Mouse (Mus musculus) liver, embryonic 14.5 days (tissue): ENCODE measurements at regions not wholly inside any gene's neighbourhood (a gene's known extent, or its start where the extent isn't known, plus 50 kb on each side); places are given as distances from the start of the nearest gene placed in this dataset.

Experiments
- ATAC-seq: fragments of 200-750 bp; cut with Nextera tagmentation; 2 replicates; pipeline ENCODE4 v1.8.0; 2017; ENCODE audit warnings: moderate number of reproducible peaks, mild to moderate bottlenecking, moderate library complexity; ENCODE audit not compliant: insufficient read depth
- DNase-seq, 3 experiments: peaks; one replicate each; pipeline ENCODE4 v3.0.0-alpha.2; 2012 to 2013; ENCODE audit warnings: low read depth in 3 of 3, low spot score in 3 of 3
- H3K27ac ChIP-seq: fragments of 300-500 bp; sonication (generic); 2 replicates; pipeline ENCODE4 v1.5.1; 2014; ENCODE audit warnings: moderate library complexity, mild to moderate bottlenecking, control low read depth, inconsistent platforms
- H3K27me3 ChIP-seq: fragments of 300-500 bp; sonication (generic); 2 replicates; pipeline ENCODE4 v1.6.1; 2014; ENCODE audit warnings: mild to moderate bottlenecking, low read length, moderate library complexity; ENCODE audit not compliant: control insufficient read depth, insufficient read depth
- H3K36me3 ChIP-seq: fragments of 300-500 bp; sonication (generic); replicated peaks from 2 replicates; pipeline ENCODE4 v1.6.1; 2014; ENCODE audit warnings: low read depth; ENCODE audit not compliant: control insufficient read depth, insufficient read depth
- H3K4me1 ChIP-seq, 2 experiments: fragments of 200-500 bp in 1 of 2; fragments of 300-500 bp in 1 of 2; sonication (generic) in 1 of 2; replicated peaks; 2 replicates each; pipeline ENCODE4 v1.6.1; 2012 to 2014; ENCODE audit warnings: antibody characterized with exemption in 1 of 2, inconsistent platforms in 1 of 2, low read length in 1 of 2; ENCODE audit not compliant: control insufficient read depth in 2 of 2, insufficient read depth in 2 of 2
- H3K4me2 ChIP-seq: fragments of 300-500 bp; sonication (generic); 2 replicates; pipeline ENCODE4 v1.6.1; 2014; ENCODE audit warnings: low read depth, mild to moderate bottlenecking, control low read depth, moderate library complexity
- H3K4me3 ChIP-seq, 2 experiments: fragments of 200-500 bp in 1 of 2; fragments of 300-500 bp in 1 of 2; sonication (generic) in 1 of 2; 2 replicates each; pipeline ENCODE4 v1.5.1; 2012 to 2014; ENCODE audit warnings: low read depth in 2 of 2, low read length in 2 of 2, mild to moderate bottlenecking in 2 of 2, control low read depth in 1 of 2, inconsistent platforms in 1 of 2, moderate library complexity in 1 of 2; ENCODE audit not compliant: insufficient read depth in 1 of 2
- H3K9ac ChIP-seq: fragments of 300-500 bp; sonication (generic); replicated peaks from 2 replicates; pipeline ENCODE4 v1.6.1; 2014; ENCODE audit warnings: mild to moderate bottlenecking, control low read depth, moderate library complexity
- H3K9me3 ChIP-seq: fragments of 300-500 bp; sonication (generic); 2 replicates; pipeline ENCODE4 v1.6.1; 2016; ENCODE audit warnings: low read length, mixed read lengths; ENCODE audit not compliant: control insufficient read depth
- CTCF ChIP-seq: IDR thresholded peaks from 2 replicates; pipeline ENCODE4 v1.5.1; 2016; ENCODE audit warnings: antibody characterized with exemption, low read depth, control low read depth
- EP300 ChIP-seq: IDR thresholded peaks from 2 replicates; pipeline ENCODE4 v1.6.1; 2016; ENCODE audit warnings: antibody characterized with exemption, low read depth
- WGBS: fragments of 180-500 bp; shearing (Covaris S2); extraction: QIAGEN DNeasy Blood & Tissue Kit; methylation state at CpG from one replicate; pipeline ENCODE4 v1.1.7; 2014; ENCODE audit not compliant: insufficient replicate concordance; 5-methylcytosine and 5-hydroxymethylcytosine counted together

- no peaks in the 10 kb centered on the region for H3K36me3 ChIP-seq
- no peak overlapping the region for H3K4me3 ChIP-seq
- DNase-seq, result no peak
- TF ChIP-seq CTCF, result no peak
- no peak for TF ChIP-seq EP300
- H3K4me1 ChIP-seq, result no peaks in the 10 kb centered on the region
- H3K4me2 ChIP-seq, result no peak overlapping the region
- 78% methylated on average over 6 of the region's 6 CpGs for WGBS
- no peaks in the 10 kb centered on the region for H3K9me3 ChIP-seq
- ATAC-seq, result no peak
- H3K27me3 ChIP-seq, result no peaks in the 10 kb centered on the region
- no peak overlapping the region for H3K9ac ChIP-seq
- no peak overlapping the region for H3K27ac ChIP-seq
Observed at GRCm38 (mm10) chr4:32122320-32122719, 116.3 kb upstream of the Bach2 start.

GRCm38 (mm10) chr4:32126828-32127227 lies 111.8 kb upstream of the Bach2 start:
- H3K9ac ChIP-seq, result no peak overlapping the region
- TF ChIP-seq CTCF, result no peak
- no peak for TF ChIP-seq EP300
- H3K4me2 ChIP-seq, result no peak overlapping the region
- no peaks in the 10 kb centered on the region for H3K9me3 ChIP-seq
- no peaks in the 10 kb centered on the region for H3K36me3 ChIP-seq
- 76% methylated on average over 8 of the region's 8 CpGs for WGBS
- no peak overlapping the region for H3K4me3 ChIP-seq
- no peaks in the 10 kb centered on the region for H3K4me1 ChIP-seq
- no peak for DNase-seq
- ATAC-seq, result no peak
- H3K27ac ChIP-seq, result no peak overlapping the region
- no peaks in the 10 kb centered on the region for H3K27me3 ChIP-seq

GRCm38 (mm10) chr4:32130594-32130993 lies 108.0 kb upstream of the Bach2 start:
- no peak for DNase-seq
- no peak overlapping the region for H3K9ac ChIP-seq
- H3K27me3 ChIP-seq, result no peaks in the 10 kb centered on the region
- 70% methylated on average over 12 of the region's 12 CpGs for WGBS
- ATAC-seq, result no peak
- H3K4me3 ChIP-seq, result no peak overlapping the region
- H3K9me3 ChIP-seq, result no peaks in the 10 kb centered on the region
- no peaks in the 10 kb centered on the region for H3K36me3 ChIP-seq
- TF ChIP-seq CTCF (no peak), EP300 (no peak)
- no peak overlapping the region for H3K4me2 ChIP-seq
- no peaks in the 10 kb centered on the region for H3K4me1 ChIP-seq
- no peak overlapping the region for H3K27ac ChIP-seq

GRCm38 (mm10) chr4:32131819-32132218 lies 106.8 kb upstream of the Bach2 start:
- no peaks in the 10 kb centered on the region for H3K4me1 ChIP-seq
- no peaks in the 10 kb centered on the region for H3K27me3 ChIP-seq
- DNase-seq (no peak), ATAC-seq (no peak)
- 39% methylated on average over 5 of the region's 5 CpGs for WGBS
- TF ChIP-seq CTCF (no peak), EP300 (no peak)
- H3K27ac ChIP-seq, result no peak overlapping the region
- no peaks in the 10 kb centered on the region for H3K9me3 ChIP-seq
- no peaks in the 10 kb centered on the region for H3K36me3 ChIP-seq
- H3K9ac ChIP-seq, result no peak overlapping the region
- no peak overlapping the region for H3K4me3 ChIP-seq
- H3K4me2 ChIP-seq, result no peak overlapping the region

GRCm38 (mm10) chr4:32136151-32136550 lies 102.5 kb upstream of the Bach2 start:
- WGBS, result 45% methylated on average over 10 of the region's 10 CpGs
- no peaks in the 10 kb centered on the region for H3K4me1 ChIP-seq
- ATAC-seq, result no peak

More at GRCm38 (mm10) chr4:32136151-32136550, 102.5 kb upstream of the Bach2 start:
- Histone ChIP-seq H3K36me3 (no peaks in the 10 kb centered on the region), H3K9ac (no peak overlapping the region), H3K4me3 (no peak overlapping the region), H3K27me3 (no peaks in the 10 kb centered on the region), H3K9me3 (no peaks in the 10 kb centered on the region), H3K4me2 (no peak overlapping the region), H3K27ac (no peak overlapping the region)
- no peak for TF ChIP-seq EP300
- TF ChIP-seq CTCF, result no peak
- DNase-seq, result no peak
